Mouse (Mus musculus) cortical plate, adult 2 months (tissue): ENCODE data around the gene Hoxd3.

Experiments
- CTCF ChIP-seq: fragments of 200-500 bp; IDR thresholded peaks from 2 replicates; pipeline ENCODE4 v1.5.1; 2011; ENCODE audit warnings: mild to moderate bottlenecking, control low read depth, low read length; ENCODE audit not compliant: insufficient read depth; ENCODE audit errors: extremely low read depth
- POLR2A ChIP-seq: fragments of 200-500 bp; IDR thresholded peaks from 2 replicates; pipeline ENCODE4 v1.6.1; 2011; ENCODE audit warnings: mild to moderate bottlenecking, low read length, control low read depth; ENCODE audit not compliant: insufficient read depth; ENCODE audit errors: extremely low read depth

- no peak for TF ChIP-seq POLR2A
- no peak for TF ChIP-seq CTCF
These were observed 14.1 kb upstream of the Hoxd3 start, which contains the start of gene Hoxd9 for GRCm38 (mm10) chr2:74697567-74698121.
